Mouse (Mus musculus): ENCODE measurements at regions not wholly inside any gene's neighbourhood (a gene's known extent, or its start where the extent isn't known, plus 50 kb on each side); places are given as distances from the start of the nearest gene placed in this dataset.

- DNase-seq (ENCODE audit: extremely low spot score in 1 of 2, low spot score in 1 of 2), result no peak
Measured at GRCm38 (mm10) chr14:78438064-78438677, 98.4 kb downstream of the Akap11 start.

GRCm38 (mm10) chr14:78436586-78436985, 100.0 kb downstream of the Akap11 start:
- DNase-seq (ENCODE audit: extremely low spot score in 1 of 2, low spot score in 1 of 2), result no peak

- DNase-seq (ENCODE audit: extremely low spot score in 1 of 2, low spot score in 1 of 2), result no peak
Measured at GRCm38 (mm10) chr14:78435982-78436381, 100.6 kb downstream of the Akap11 start.

GRCm38 (mm10) chr14:78435561-78435960, 101.0 kb downstream of the Akap11 start:
- no peak for DNase-seq (ENCODE audit: extremely low spot score in 1 of 2, low spot score in 1 of 2)

- DNase-seq (ENCODE audit: extremely low spot score in 1 of 2, low spot score in 1 of 2), result no peak
Measured at GRCm38 (mm10) chr14:78434753-78435152, 101.9 kb downstream of the Akap11 start.

- no peak for DNase-seq (ENCODE audit: extremely low spot score in 1 of 2, low spot score in 1 of 2)
Measured at GRCm38 (mm10) chr14:78434126-78434525, 102.5 kb downstream of the Akap11 start.

GRCm38 (mm10) chr14:78432471-78432870, 104.1 kb downstream of the Akap11 start:
- no peak for DNase-seq (ENCODE audit: extremely low spot score in 1 of 2, low spot score in 1 of 2)

GRCm38 (mm10) chr14:78431931-78432330, 104.7 kb downstream of the Akap11 start:
- DNase-seq (ENCODE audit: extremely low spot score in 1 of 2, low spot score in 1 of 2), result no peak

GRCm38 (mm10) chr14:78431406-78431805, 105.2 kb downstream of the Akap11 start:
- DNase-seq (ENCODE audit: extremely low spot score in 1 of 2, low spot score in 1 of 2), result no peak

GRCm38 (mm10) chr14:78428233-78429019, 108.2 kb downstream of the Akap11 start:
- DNase-seq (ENCODE audit: extremely low spot score in 1 of 2, low spot score in 1 of 2), result no peak

- no peak for DNase-seq (ENCODE audit: extremely low spot score in 1 of 2, low spot score in 1 of 2)
Measured at GRCm38 (mm10) chr14:78427062-78427461, 109.5 kb downstream of the Akap11 start.

- DNase-seq (ENCODE audit: extremely low spot score in 1 of 2, low spot score in 1 of 2), result no peak
Measured at GRCm38 (mm10) chr14:78422601-78423000, 114.0 kb downstream of the Akap11 start.

- DNase-seq (ENCODE audit: extremely low spot score in 1 of 2, low spot score in 1 of 2), result no peak
Measured at GRCm38 (mm10) chr14:78420966-78421365, 113.1 kb upstream of the Tnfsf11 start.

- no peak for DNase-seq (ENCODE audit: extremely low spot score in 1 of 2, low spot score in 1 of 2)
Measured at GRCm38 (mm10) chr14:78420176-78420575, 112.3 kb upstream of the Tnfsf11 start.

GRCm38 (mm10) chr14:78405568-78405967, 97.7 kb upstream of the Tnfsf11 start:
- no peak for DNase-seq (ENCODE audit: extremely low spot score in 1 of 2, low spot score in 1 of 2)

- DNase-seq (ENCODE audit: extremely low spot score in 1 of 2, low spot score in 1 of 2), result no peak
Measured at GRCm38 (mm10) chr14:78397914-78398313, 90.1 kb upstream of the Tnfsf11 start.

GRCm38 (mm10) chr14:78395631-78396030, 87.8 kb upstream of the Tnfsf11 start:
- DNase-seq (ENCODE audit: extremely low spot score in 1 of 2, low spot score in 1 of 2), result no peak

GRCm38 (mm10) chr14:78387011-78387410, 79.2 kb upstream of the Tnfsf11 start:
- DNase-seq (ENCODE audit: extremely low spot score in 1 of 2, low spot score in 1 of 2), result no peak

- DNase-seq (ENCODE audit: extremely low spot score in 1 of 2, low spot score in 1 of 2), result no peak
Measured at GRCm38 (mm10) chr14:78384370-78384769, 76.5 kb upstream of the Tnfsf11 start.

- DNase-seq (ENCODE audit: extremely low spot score in 1 of 2, low spot score in 1 of 2), result peak; percentile 64 to 83
Measured at GRCm38 (mm10) chr14:78383256-78383709, 75.4 kb upstream of the Tnfsf11 start.

- no peak for DNase-seq (ENCODE audit: extremely low spot score in 1 of 2, low spot score in 1 of 2)
Measured at GRCm38 (mm10) chr14:78380011-78380410, 72.2 kb upstream of the Tnfsf11 start.

GRCm38 (mm10) chr14:78376591-78376990, 68.7 kb upstream of the Tnfsf11 start:
- DNase-seq (ENCODE audit: extremely low spot score in 1 of 2, low spot score in 1 of 2), result no peak

Data from layer of hippocampus, postnatal 25 days (tissue).